Mouse (Mus musculus) neural tube, embryonic 14.5 days (tissue): ENCODE measurements around the gene Glp1r. TPM values are rescaled to one million over a fixed set of nuclear protein-coding genes. Genes with fewer than 3 reads are reported as not detected.

ENCODE experiments used
- ATAC-seq: fragments of 200-750 bp; cut with Nextera tagmentation; 2 replicates; pipeline ENCODE4 v1.8.0; 2017; ENCODE audit warnings: low read depth, mild to moderate bottlenecking, moderate TSS enrichment, moderate library complexity
- H3K27ac ChIP-seq: fragments of 300-500 bp; sonication (generic); 2 replicates; pipeline ENCODE4 v1.5.1; 2014; ENCODE audit warnings: low read depth, mild to moderate bottlenecking, control low read depth, low read length, moderate library complexity, mixed read lengths
- H3K27me3 ChIP-seq: fragments of 300-500 bp; sonication (generic); 2 replicates; pipeline ENCODE4 v1.6.1; 2014; ENCODE audit warnings: low read length; ENCODE audit not compliant: control insufficient read depth, insufficient read depth
- H3K36me3 ChIP-seq: fragments of 300-500 bp; sonication (generic); 2 replicates; pipeline ENCODE4 v1.6.1; 2014; ENCODE audit warnings: low read length, mixed read lengths; ENCODE audit not compliant: control insufficient read depth, insufficient read depth
- H3K4me1 ChIP-seq: fragments of 300-500 bp; sonication (generic); 2 replicates; pipeline ENCODE4 v1.6.1; 2014; ENCODE audit warnings: low read length; ENCODE audit not compliant: control insufficient read depth, insufficient read depth
- H3K4me2 ChIP-seq: fragments of 300-500 bp; sonication (generic); 2 replicates; pipeline ENCODE4 v1.6.1; 2014; ENCODE audit warnings: mild to moderate bottlenecking, low read depth, low read length, control low read depth
- H3K4me3 ChIP-seq: fragments of 300-500 bp; sonication (generic); 2 replicates; pipeline ENCODE4 v1.5.1; 2014; ENCODE audit warnings: low read depth, low read length, control low read depth, mixed read lengths
- H3K9ac ChIP-seq: fragments of 300-500 bp; sonication (generic); replicated peaks from 2 replicates; pipeline ENCODE4 v1.6.1; 2014; ENCODE audit warnings: low read depth, mild to moderate bottlenecking, control low read depth, low read length, mixed read lengths
- H3K9me3 ChIP-seq: fragments of 300-500 bp; sonication (generic); 2 replicates; pipeline ENCODE4 v1.6.1; 2016; ENCODE audit warnings: low read length; ENCODE audit not compliant: control insufficient read depth
- WGBS: fragments of 180-500 bp; shearing (Covaris S2); extraction: QIAGEN DNeasy Blood & Tissue Kit; methylation state at CpG from one replicate; pipeline ENCODE4 v1.1.7; 2014; 5-methylcytosine and 5-hydroxymethylcytosine counted together
- polyA plus RNA-seq: library from polyadenylated mRNA; unstranded; fragments of >200 nt; fragmentation: Nextera tagmentation; extraction: Ambion mirVana; gene quantifications from 2 replicates; pipeline ENCODE4 v1.2.1, GENCODE M21; 2014

Gene Glp1r
- polyA plus RNA-seq, 1 experiment from 2014 or later: 2.0 TPM

GRCm38 (mm10) chr17:30904096-30904495 is 2.5 kb downstream of the Glp1r start:
- Histone ChIP-seq H3K9ac (no peak overlapping the region), H3K4me3 (no peak overlapping the region), H3K9me3 (no peaks in the 10 kb centered on the region), H3K4me1 (peaks cover 3% of the 10 kb centered on the region; the same call in 1 of the 2 replicates), H3K27ac (no peak overlapping the region), H3K36me3 (no peaks in the 10 kb centered on the region), H3K4me2 (no peak overlapping the region), H3K27me3 (peaks cover 4% of the 10 kb centered on the region)
- ATAC-seq: no peak
- 65% methylated on average over 2 of the region's 2 CpGs for WGBS

GRCm38 (mm10) chr17:30907577-30907976 is 6.0 kb downstream of the Glp1r start:
- no peak for ATAC-seq
- Histone ChIP-seq H3K27me3 (no peaks in the 10 kb centered on the region), H3K36me3 (no peaks in the 10 kb centered on the region), H3K4me2 (no peak overlapping the region), H3K4me1 (peaks cover 19% of the 10 kb centered on the region), H3K9me3 (no peaks in the 10 kb centered on the region), H3K27ac (no peak overlapping the region), H3K9ac (no peak overlapping the region), H3K4me3 (no peak overlapping the region)
- WGBS: 61% methylated on average over 4 of the region's 4 CpGs

GRCm38 (mm10) chr17:30910866-30911731 is 9.5 kb downstream of the Glp1r start:
- WGBS: 31% methylated on average over 27 of the region's 27 CpGs
- no peak overlapping the region for H3K4me3 ChIP-seq
- H3K4me1 ChIP-seq: peaks cover 19% of the 10 kb centered on the region
- no peaks in the 10 kb centered on the region for H3K9me3 ChIP-seq
- ATAC-seq: peak; percentile 82
- no peaks in the 10 kb centered on the region for H3K36me3 ChIP-seq
- H3K4me2 ChIP-seq: peak overlapping the region; percentile 31; the same call in 1 of the 2 replicates
- H3K27me3 ChIP-seq: no peaks in the 10 kb centered on the region
- H3K9ac ChIP-seq: no peak overlapping the region
- H3K27ac ChIP-seq: no peak overlapping the region; the same call in 1 of the 2 replicates

DNA sequence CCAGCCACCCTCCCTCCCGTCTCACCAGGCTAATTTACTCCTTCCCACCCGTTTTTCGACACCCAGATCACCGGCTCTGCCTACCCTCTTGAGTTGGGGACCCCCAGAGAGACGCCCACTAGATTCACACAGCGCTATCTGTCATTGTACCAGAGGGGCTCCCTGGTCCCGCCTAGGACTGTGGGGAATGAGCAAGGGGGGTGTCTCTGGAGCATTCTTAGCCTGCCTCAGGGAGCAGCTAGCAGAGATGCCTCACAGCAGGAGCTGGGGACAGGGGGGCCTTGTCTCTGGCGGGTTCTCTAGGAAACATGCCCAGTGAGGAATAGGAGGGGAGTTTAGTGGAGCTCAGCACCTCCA is 10.1 kb downstream of the Glp1r start:
- ATAC-seq: peak; percentile 70; the same call in 1 of the 2 replicates
- Histone ChIP-seq H3K9me3 (no peaks in the 10 kb centered on the region), H3K27me3 (no peaks in the 10 kb centered on the region), H3K4me3 (no peak overlapping the region), H3K9ac (no peak overlapping the region), H3K27ac (no peak overlapping the region), H3K4me2 (peak overlapping the region; percentile 31; the same call in 1 of the 2 replicates), H3K36me3 (no peaks in the 10 kb centered on the region), H3K4me1 (peaks cover 19% of the 10 kb centered on the region)
- 11% methylated on average over 8 of the region's 8 CpGs for WGBS

- Histone ChIP-seq H3K36me3 (no peaks in the 10 kb centered on the region), H3K27ac (no peak overlapping the region), H3K27me3 (no peaks in the 10 kb centered on the region), H3K9me3 (no peaks in the 10 kb centered on the region), H3K4me3 (no peak overlapping the region), H3K4me2 (no peak overlapping the region), H3K9ac (no peak overlapping the region), H3K4me1 (peaks cover 19% of the 10 kb centered on the region)
- WGBS: 55% methylated on average over 5 of the region's 5 CpGs
- ATAC-seq: no peak
Observed at GRCm38 (mm10) chr17:30912536-30912935, 10.9 kb downstream of the Glp1r start.

GRCm38 (mm10) chr17:30914264-30914663 is 12.6 kb downstream of the Glp1r start:
- H3K4me3 ChIP-seq: no peak overlapping the region
- H3K27me3 ChIP-seq: no peaks in the 10 kb centered on the region
- ATAC-seq: no peak
- H3K4me1 ChIP-seq: peaks cover 19% of the 10 kb centered on the region
- H3K9me3 ChIP-seq: no peaks in the 10 kb centered on the region
- no peaks in the 10 kb centered on the region for H3K36me3 ChIP-seq
- no peak overlapping the region for H3K9ac ChIP-seq
- H3K4me2 ChIP-seq: no peak overlapping the region
- H3K27ac ChIP-seq: no peak overlapping the region

- Histone ChIP-seq H3K4me1 (no peaks in the 10 kb centered on the region), H3K27ac (no peak overlapping the region), H3K9me3 (no peaks in the 10 kb centered on the region), H3K4me2 (no peak overlapping the region), H3K4me3 (no peak overlapping the region), H3K27me3 (no peaks in the 10 kb centered on the region), H3K9ac (no peak overlapping the region), H3K36me3 (no peaks in the 10 kb centered on the region)
- 70% methylated on average over 4 of the region's 4 CpGs for WGBS
- ATAC-seq: no peak
Observed at GRCm38 (mm10) chr17:30923566-30923965, 21.9 kb downstream of the Glp1r start.

GRCm38 (mm10) chr17:30930827-30931226 is 29.2 kb downstream of the Glp1r start:
- 84% methylated on average over 7 of the region's 7 CpGs for WGBS
- no peak overlapping the region for H3K4me2 ChIP-seq
- H3K36me3 ChIP-seq: no peaks in the 10 kb centered on the region
- no peak overlapping the region for H3K4me3 ChIP-seq
- no peaks in the 10 kb centered on the region for H3K9me3 ChIP-seq
- no peak overlapping the region for H3K27ac ChIP-seq
- no peaks in the 10 kb centered on the region for H3K4me1 ChIP-seq
- H3K27me3 ChIP-seq: no peaks in the 10 kb centered on the region
- ATAC-seq: no peak
- no peak overlapping the region for H3K9ac ChIP-seq

- no peaks in the 10 kb centered on the region for H3K27me3 ChIP-seq
- H3K36me3 ChIP-seq: no peaks in the 10 kb centered on the region
- WGBS: 82% methylated on average over 5 of the region's 5 CpGs
Observed at GRCm38 (mm10) chr17:30932836-30933235, 31.2 kb downstream of the Glp1r start.

More at GRCm38 (mm10) chr17:30932836-30933235, 31.2 kb downstream of the Glp1r start:
- no peaks in the 10 kb centered on the region for H3K4me1 ChIP-seq
- H3K9me3 ChIP-seq: no peaks in the 10 kb centered on the region
- no peak overlapping the region for H3K4me2 ChIP-seq
- no peak for ATAC-seq
- H3K27ac ChIP-seq: no peak overlapping the region
- no peak overlapping the region for H3K9ac ChIP-seq
- H3K4me3 ChIP-seq: no peak overlapping the region
